Mouse (Mus musculus) kidney, embryonic 15.5 days (tissue): ENCODE data around the gene Ms4a14. TPM values are rescaled to one million over a fixed set of nuclear protein-coding genes. Genes with fewer than 3 reads are reported as not detected.
"Not testable (repeated sequence)": the region's sequence is repeated elsewhere in the genome, so short reads cannot be mapped to it uniquely, and the experiment has no call there.

Experiments used
- ATAC-seq: fragments of 200-750 bp; cut with Nextera tagmentation; replicated peaks from 2 replicates; pipeline ENCODE4 v1.8.0; 2017; ENCODE audit warnings: moderate TSS enrichment; ENCODE audit not compliant: low FRiP score
- H3K27ac ChIP-seq: fragments of 300-500 bp; sonication (generic); 2 replicates; pipeline ENCODE4 v1.5.1; 2015; ENCODE audit warnings: mild to moderate bottlenecking, inconsistent platforms
- H3K27me3 ChIP-seq: fragments of 300-500 bp; sonication (generic); 2 replicates; pipeline ENCODE4 v1.6.1; 2015; ENCODE audit warnings: inconsistent platforms
- H3K36me3 ChIP-seq: fragments of 300-500 bp; sonication (generic); 2 replicates; pipeline ENCODE4 v1.6.1; 2015; ENCODE audit warnings: inconsistent platforms
- H3K4me1 ChIP-seq: fragments of 300-500 bp; sonication (generic); 2 replicates; pipeline ENCODE4 v1.6.1; 2015; ENCODE audit warnings: inconsistent platforms
- H3K4me2 ChIP-seq: fragments of 300-500 bp; sonication (generic); 2 replicates; pipeline ENCODE4 v1.6.1; 2015; ENCODE audit warnings: moderate library complexity, mild to moderate bottlenecking, inconsistent platforms
- H3K4me3 ChIP-seq: fragments of 300-500 bp; sonication (generic); replicated peaks from 2 replicates; pipeline ENCODE4 v1.5.1; 2015; ENCODE audit warnings: mild to moderate bottlenecking, inconsistent platforms
- H3K9ac ChIP-seq: fragments of 300-500 bp; sonication (generic); 2 replicates; pipeline ENCODE4 v1.6.1; 2015; ENCODE audit warnings: mild to moderate bottlenecking, inconsistent platforms
- H3K9me3 ChIP-seq: fragments of 300-500 bp; sonication (generic); replicated peaks from 2 replicates; pipeline ENCODE4 v1.6.1; 2016; ENCODE audit warnings: inconsistent platforms
- WGBS: fragments of 180-500 bp; shearing (Covaris S2); methylation state at CpG from one replicate; pipeline ENCODE4 v1.1.7; 2015; ENCODE audit warnings: mixed read lengths; 5-methylcytosine and 5-hydroxymethylcytosine counted together
- polyA plus RNA-seq: library from polyadenylated mRNA; unstranded; fragments of >200 nt; fragmentation: Nextera tagmentation; extraction: Ambion mirVana; gene quantifications from 2 replicates; pipeline ENCODE4 v1.2.1, GENCODE M21; 2015

Ms4a14 gene
- 0.06 TPM in 2 replicates for polyA plus RNA-seq

DNA sequence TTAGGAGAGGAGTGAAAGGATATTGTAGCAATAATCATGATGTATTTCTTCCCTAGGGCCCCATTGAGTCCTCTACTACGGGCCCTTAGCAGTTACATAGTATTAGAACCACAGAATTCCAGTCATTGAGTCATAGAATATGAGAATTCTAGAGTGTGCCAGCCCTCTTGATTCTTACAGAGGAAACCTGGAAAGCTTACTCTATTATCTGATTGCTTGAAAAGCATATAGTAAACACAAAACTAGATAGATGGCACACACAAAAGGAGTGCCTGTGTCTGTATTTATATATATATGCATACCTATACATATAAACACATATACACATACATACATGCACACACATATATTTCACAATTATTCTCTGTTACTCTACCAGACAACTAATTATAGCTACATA lies at the start of gene Ms4a14:
TSS of gene Ms4a14 (minus strand) at position 101 of the 400 bp plus-strand sequence.
- H3K4me3 ChIP-seq = no peak within 1 kb of the TSS
- no peak within 1 kb of the TSS for H3K27ac ChIP-seq
- no peaks in the 10 kb centered on the region for H3K27me3 ChIP-seq
- no peaks in the 10 kb centered on the region for H3K36me3 ChIP-seq
- H3K9ac ChIP-seq = no peak within 1 kb of the TSS
- no peak within 1 kb of the TSS for H3K4me2 ChIP-seq
- ATAC-seq = no peak
- 70% methylated on average over 1 of the region's 1 CpGs for WGBS
- H3K4me1 ChIP-seq = no peaks in the 10 kb centered on the region
- no peaks in the 10 kb centered on the region for H3K9me3 ChIP-seq

DNA sequence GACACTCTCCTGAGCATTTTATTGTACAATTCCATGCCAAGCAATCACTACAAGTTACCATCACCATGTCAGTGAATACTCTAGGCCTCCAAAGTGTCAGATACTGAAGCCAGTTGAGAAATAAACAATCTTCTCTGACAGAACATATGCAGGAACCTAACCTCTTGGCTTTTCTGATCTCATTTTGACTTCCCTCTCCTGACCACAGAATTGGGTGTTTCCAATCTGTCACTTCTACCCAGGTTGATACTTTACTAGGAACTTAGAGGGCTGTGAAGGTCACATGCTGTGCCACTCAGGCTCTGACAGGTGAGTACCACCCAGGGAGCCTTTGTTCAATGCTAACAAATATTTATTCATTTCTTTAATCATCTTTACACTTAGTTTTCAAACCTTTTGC lies 47.7 kb upstream of the Ms4a14 start:
- Histone ChIP-seq H3K4me3 (no peak overlapping the region), H3K27me3 (no peaks in the 10 kb centered on the region), H3K9ac (no peak overlapping the region), H3K4me1 (no peaks in the 10 kb centered on the region), H3K4me2 (no peak overlapping the region), H3K27ac (no peak overlapping the region), H3K36me3 (no peaks in the 10 kb centered on the region), H3K9me3 (no peaks in the 10 kb centered on the region)
- ATAC-seq = no peak

DNA sequence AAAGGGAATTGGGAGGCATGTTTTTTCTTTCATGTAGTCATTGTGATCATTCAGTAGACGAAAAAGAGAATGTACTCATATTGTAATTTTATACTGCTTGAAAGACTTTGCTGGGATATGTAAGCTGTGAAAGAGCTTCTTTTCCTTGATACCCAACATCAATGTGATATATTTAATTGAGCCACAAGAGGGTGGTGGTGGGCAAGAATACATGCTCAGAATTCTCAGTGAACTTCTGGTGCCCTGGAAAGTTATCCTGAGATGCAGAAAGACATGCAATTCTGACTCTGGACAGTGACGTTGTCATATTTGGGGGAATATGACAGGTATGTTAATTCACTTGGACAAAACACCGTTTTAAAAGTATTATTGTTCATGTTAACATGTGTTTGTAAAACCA lies 45.9 kb upstream of the Ms4a14 start:
- Histone ChIP-seq H3K4me3 (no peak overlapping the region), H3K4me2 (no peak overlapping the region), H3K27me3 (no peaks in the 10 kb centered on the region), H3K4me1 (no peaks in the 10 kb centered on the region), H3K27ac (no peak overlapping the region), H3K36me3 (no peaks in the 10 kb centered on the region), H3K9ac (no peak overlapping the region), H3K9me3 (no peaks in the 10 kb centered on the region)
- no peak for ATAC-seq
- WGBS = 64% methylated on average over 3 of the region's 3 CpGs

DNA sequence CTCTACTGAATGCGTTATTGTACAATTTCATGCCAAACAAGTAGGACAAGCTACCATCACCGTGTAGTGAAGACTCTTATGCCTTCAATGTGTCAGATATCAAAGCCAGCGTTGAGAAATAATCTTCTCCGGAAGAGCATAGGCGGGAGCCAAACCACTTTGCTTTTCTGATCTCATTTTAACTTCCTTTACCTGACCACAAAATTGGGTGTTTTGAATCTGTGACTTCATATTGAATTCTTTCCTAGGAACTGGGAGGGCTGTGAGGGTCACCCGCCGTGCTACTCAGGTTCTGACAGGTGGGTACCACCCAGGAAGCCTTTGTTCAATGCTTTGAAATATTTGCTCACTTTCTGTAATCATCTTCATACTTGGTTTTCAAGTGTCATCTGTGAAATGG lies 41.5 kb upstream of the Ms4a14 start:
- no peaks in the 10 kb centered on the region for H3K4me1 ChIP-seq
- H3K9ac ChIP-seq = no peak overlapping the region
- no peaks in the 10 kb centered on the region for H3K9me3 ChIP-seq
- no peak for ATAC-seq
- H3K27me3 ChIP-seq = no peaks in the 10 kb centered on the region
- no peaks in the 10 kb centered on the region for H3K36me3 ChIP-seq
- H3K4me3 ChIP-seq = no peak overlapping the region
- H3K27ac ChIP-seq = no peak overlapping the region
- WGBS = 83% methylated on average over 7 of the region's 7 CpGs
- no peak overlapping the region for H3K4me2 ChIP-seq

DNA sequence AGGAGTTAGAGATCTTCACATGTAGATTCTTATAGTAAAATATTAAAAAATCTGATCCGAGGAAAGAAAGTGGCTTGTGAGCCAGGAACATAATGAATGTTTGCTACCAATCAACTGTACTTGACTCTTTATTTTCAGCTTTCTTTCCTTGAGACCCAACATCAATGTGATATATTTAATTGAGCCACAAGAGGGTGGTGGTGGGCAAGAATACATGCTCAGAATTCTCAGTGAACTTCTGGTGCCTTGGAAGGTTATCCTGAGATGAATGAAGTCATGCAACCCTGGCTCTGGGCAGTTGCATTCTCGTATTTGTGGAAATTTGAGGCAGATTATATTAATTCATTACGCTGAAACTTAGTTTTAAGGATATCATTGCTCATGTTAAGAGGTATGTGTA lies 37.6 kb upstream of the Ms4a14 start:
- WGBS = 48% methylated on average over 3 of the region's 3 CpGs
- no peak overlapping the region for H3K27ac ChIP-seq
- no peak for ATAC-seq
- H3K4me3 ChIP-seq = no peak overlapping the region
- H3K36me3 ChIP-seq = no peaks in the 10 kb centered on the region
- H3K9ac ChIP-seq = no peak overlapping the region
- H3K27me3 ChIP-seq = no peaks in the 10 kb centered on the region
- no peaks in the 10 kb centered on the region for H3K9me3 ChIP-seq
- H3K4me2 ChIP-seq = no peak overlapping the region
- no peaks in the 10 kb centered on the region for H3K4me1 ChIP-seq

DNA sequence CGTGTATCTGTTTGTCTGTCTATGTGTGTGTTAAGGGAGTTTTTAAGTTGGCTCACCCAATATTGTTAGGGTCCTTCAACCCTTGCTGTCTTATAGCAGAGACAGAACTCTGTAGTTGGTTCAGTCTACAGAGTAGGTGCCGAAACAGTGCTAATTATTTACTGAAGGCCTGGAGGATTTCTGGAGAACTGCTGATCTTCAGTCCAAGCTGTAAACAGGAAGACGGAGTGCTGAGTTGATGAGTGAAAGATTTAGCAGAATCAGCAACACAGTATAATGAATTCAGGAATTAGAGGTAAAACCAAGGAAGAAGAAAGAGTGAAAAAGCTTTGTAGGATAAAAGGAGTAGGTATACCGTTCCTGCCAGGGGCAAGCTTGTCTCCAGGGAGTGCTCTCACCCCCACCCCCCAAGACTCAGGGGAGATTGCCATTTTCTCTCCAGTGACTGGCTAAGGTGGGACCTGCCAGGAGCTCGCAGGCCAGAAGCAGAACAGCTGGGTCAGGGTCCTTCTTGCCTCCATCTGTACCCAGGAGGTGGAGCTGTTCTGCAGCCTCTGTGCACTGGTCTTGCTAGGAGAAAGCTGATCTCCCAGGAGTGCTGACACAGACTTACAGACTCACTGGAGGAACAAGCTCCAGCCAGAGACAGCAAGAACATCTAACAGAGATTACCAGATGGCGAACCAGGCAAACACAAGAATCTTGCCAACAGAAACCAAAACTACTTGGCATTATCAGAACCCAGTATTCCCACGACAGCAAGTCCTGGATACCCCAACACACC lies 35.6 kb upstream of the Ms4a14 start:
- Histone ChIP-seq H3K9me3 (no peaks in the 10 kb centered on the region), H3K9ac (no peak overlapping the region), H3K4me3 (no peak overlapping the region), H3K4me1 (no peaks in the 10 kb centered on the region), H3K36me3 (no peaks in the 10 kb centered on the region), H3K4me2 (no peak overlapping the region), H3K27ac (no peak overlapping the region), H3K27me3 (no peaks in the 10 kb centered on the region)
- peak; percentile 89 for ATAC-seq
- 57% methylated on average over 7 of the region's 7 CpGs for WGBS

DNA sequence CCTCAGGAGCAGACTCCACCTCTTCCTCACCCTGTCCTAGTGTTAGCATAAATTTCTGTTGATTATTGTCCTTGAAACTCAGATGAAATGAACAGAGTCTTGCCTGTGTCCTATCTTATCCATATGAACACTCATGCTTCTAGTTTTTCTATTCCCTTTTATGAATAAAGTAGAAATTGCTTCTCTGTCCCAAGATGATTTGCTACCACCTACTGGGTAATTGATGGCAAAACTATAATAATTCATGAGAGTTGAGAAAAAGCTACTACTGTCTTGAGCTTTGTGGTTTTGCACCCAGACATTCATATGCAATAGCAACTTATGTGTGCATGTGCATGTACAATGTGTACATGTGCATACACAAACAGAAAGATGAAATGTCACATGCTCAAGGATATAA lies 29.7 kb upstream of the Ms4a14 start:
- Histone ChIP-seq H3K4me3 (no peak overlapping the region), H3K27ac (no peak overlapping the region), H3K9me3 (no peaks in the 10 kb centered on the region), H3K27me3 (no peaks in the 10 kb centered on the region), H3K4me2 (no peak overlapping the region), H3K36me3 (no peaks in the 10 kb centered on the region), H3K9ac (no peak overlapping the region), H3K4me1 (no peaks in the 10 kb centered on the region)
- ATAC-seq = no peak

DNA sequence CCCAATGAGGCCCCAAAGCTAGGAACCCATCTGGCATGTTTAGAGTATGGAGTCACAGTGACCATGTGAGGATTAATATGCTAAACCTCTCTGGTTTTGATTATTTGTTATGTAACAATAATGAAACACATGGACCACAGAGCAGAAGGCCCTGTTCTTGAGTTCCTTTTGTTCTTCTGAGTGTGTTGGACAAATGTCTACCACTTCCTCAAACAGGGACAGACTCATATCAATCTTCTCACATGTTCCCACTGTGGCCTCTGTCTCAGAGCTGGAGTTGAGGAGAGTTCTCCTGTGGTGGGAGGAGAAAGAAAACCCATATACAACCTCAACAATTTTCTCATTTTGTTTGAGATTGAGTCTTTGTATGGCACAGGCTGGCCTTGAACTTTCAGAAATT lies 28.9 kb upstream of the Ms4a14 start:
- Histone ChIP-seq H3K36me3 (no peaks in the 10 kb centered on the region), H3K9me3 (no peaks in the 10 kb centered on the region), H3K4me3 (no peak overlapping the region), H3K4me2 (no peak overlapping the region), H3K4me1 (no peaks in the 10 kb centered on the region), H3K27ac (no peak overlapping the region), H3K9ac (no peak overlapping the region), H3K27me3 (no peaks in the 10 kb centered on the region)
- no peak for ATAC-seq

DNA sequence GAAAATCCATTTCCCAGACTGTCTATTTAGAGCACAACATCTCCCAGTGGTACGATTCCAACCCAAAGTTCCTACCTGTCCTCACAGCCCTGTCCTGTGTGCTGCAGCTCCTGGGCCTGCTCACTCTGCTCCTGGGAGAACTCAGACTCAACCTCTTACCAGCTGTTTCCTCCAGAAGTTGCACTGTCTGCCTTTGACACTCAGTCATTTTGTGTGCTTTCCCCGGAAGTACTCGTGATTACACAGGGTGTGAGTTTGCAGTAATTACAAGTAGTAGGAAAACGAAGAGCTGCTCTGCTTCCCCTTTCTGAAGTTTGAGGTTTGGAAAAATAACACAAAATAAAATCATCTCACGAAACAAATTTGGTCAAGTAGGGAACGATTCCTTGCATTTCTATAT lies 21.7 kb upstream of the Ms4a14 start, which contains the start of gene Ms4a7:
TSS of gene Ms4a7 (minus strand) at position 215 of the 400 bp plus-strand sequence.
- no peak for ATAC-seq
- Histone ChIP-seq H3K27me3 (no peaks in the 10 kb centered on the region), H3K4me2 (no peak within 1 kb of the TSS), H3K27ac (no peak within 1 kb of the TSS), H3K4me1 (no peaks in the 10 kb centered on the region), H3K9ac (no peak within 1 kb of the TSS), H3K9me3 (no peaks in the 10 kb centered on the region), H3K36me3 (no peaks in the 10 kb centered on the region), H3K4me3 (no peak within 1 kb of the TSS)
- 75% methylated on average over 6 of the region's 6 CpGs for WGBS

DNA sequence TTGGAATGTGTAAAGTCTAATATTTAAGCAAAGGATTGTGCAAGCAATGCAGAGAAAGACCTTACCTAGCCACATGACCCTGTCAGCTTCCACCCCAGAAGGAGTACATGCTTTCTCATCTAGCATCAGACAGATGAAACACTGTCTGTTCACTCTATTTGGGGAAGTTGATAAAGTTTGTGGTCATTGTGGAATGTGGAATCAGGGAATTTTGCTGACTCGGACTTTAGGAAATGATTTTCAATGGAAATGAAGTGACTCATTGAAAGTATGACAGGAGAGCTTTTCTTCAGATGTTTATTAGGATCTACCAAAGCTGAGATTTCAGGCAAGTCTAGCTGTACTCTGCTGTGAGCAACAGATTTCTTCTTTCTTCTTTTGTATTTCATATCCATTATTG lies 6.9 kb upstream of the Ms4a14 start:
- Histone ChIP-seq H3K27me3 (no peaks in the 10 kb centered on the region), H3K27ac (no peak overlapping the region), H3K9ac (no peak overlapping the region), H3K4me3 (no peak overlapping the region), H3K9me3 (no peaks in the 10 kb centered on the region), H3K4me2 (no peak overlapping the region), H3K36me3 (no peaks in the 10 kb centered on the region), H3K4me1 (no peaks in the 10 kb centered on the region)
- no peak for ATAC-seq
- WGBS = 83% methylated on average over 1 of the region's 1 CpGs

DNA sequence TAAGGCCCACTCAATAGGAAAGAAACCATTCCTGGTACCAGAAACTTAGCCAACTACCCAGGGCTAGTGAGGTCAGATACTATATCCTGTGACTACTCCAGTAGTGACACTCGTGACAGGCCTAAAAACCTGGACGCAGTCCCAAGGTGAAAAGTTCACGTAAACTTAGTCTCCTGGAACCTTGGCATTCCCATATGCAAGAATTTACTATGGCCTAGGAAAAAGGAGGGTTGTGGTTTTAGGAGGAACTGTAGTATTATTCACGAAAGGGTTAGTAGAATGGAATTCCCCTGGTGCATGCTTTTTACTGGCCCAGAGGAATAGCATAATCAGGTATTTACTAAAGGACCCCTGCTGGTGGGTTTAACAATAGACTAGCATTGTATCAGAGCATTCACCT lies 2.5 kb upstream of the Ms4a14 start:
- no peak overlapping the region for H3K4me2 ChIP-seq
- no peak overlapping the region for H3K27ac ChIP-seq
- no peaks in the 10 kb centered on the region for H3K36me3 ChIP-seq
- no peak overlapping the region for H3K4me3 ChIP-seq
- ATAC-seq = no peak
- H3K4me1 ChIP-seq = no peaks in the 10 kb centered on the region
- H3K9me3 ChIP-seq = no peaks in the 10 kb centered on the region
- WGBS = 80% methylated on average over 4 of the region's 4 CpGs
- no peak overlapping the region for H3K9ac ChIP-seq
- no peaks in the 10 kb centered on the region for H3K27me3 ChIP-seq

DNA sequence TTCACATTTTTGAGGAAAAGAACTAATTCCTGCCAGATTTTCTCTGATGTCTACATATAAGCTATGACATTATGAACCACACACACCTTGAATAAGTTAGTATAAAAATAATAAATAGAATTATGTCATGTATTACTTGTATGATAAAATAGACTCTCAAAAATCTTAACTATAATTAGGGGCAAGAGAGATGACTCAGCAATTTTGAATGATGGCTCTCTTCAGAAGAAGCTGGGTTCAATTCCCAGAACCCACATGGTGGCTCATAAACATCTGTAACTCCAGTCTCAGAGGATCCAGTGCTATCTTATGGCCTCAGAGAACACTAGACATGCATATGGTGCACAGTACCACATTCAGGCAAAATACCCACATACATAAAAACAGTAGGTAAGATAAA lies 5.4 kb downstream of the Ms4a14 start:
- no peak overlapping the region for H3K4me3 ChIP-seq
- ATAC-seq = no peak

DNA sequence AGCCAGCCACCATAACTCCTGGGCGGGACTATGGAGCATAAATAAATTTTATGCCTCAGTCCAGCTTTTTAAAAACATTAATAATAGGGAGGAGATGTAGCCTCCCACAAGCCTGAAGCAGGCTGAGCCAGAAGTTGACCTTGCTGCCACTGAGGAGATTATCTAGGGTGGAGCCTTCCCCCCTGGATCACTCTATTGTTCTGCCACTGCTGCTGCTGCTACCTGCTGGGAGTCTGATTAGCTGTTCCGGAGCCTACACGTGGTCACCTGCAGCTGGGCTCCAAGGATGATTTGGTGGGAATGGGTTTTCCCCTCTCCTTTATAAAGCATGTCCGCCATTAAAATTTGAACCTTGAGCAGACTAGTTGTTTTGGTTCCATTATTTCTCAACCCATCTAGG lies 14.7 kb downstream of the Ms4a14 start:
- not testable (repeated sequence) for H3K4me3 ChIP-seq, H3K4me1 ChIP-seq, H3K9ac ChIP-seq, H3K9me3 ChIP-seq, H3K36me3 ChIP-seq, H3K4me2 ChIP-seq, H3K27me3 ChIP-seq, H3K27ac ChIP-seq, ATAC-seq
- 61% methylated on average over 4 of the region's 4 CpGs for WGBS

More for the DNA sequence above, 5.4 kb downstream of the Ms4a14 start:
- Histone ChIP-seq H3K9me3 (no peaks in the 10 kb centered on the region), H3K4me1 (no peaks in the 10 kb centered on the region), H3K36me3 (no peaks in the 10 kb centered on the region), H3K27me3 (no peaks in the 10 kb centered on the region), H3K4me2 (no peak overlapping the region), H3K27ac (no peak overlapping the region), H3K9ac (no peak overlapping the region)
